Mouse (Mus musculus): ENCODE results near the gene Ly6g6e. TPM values are rescaled to one million over a fixed set of nuclear protein-coding genes. Genes with fewer than 3 reads are reported as not detected.

Ly6g6e gene
- total RNA-seq, 1 experiment from 2014 or later = not detected

GRCm38 (mm10) chr17:35048149-35048931, 28.4 kb upstream of the Ly6g6e start:
- peak; percentile 18; the same call in 1 of the 2 replicates for ATAC-seq (ENCODE audit: extremely low read depth, insufficient number of reproducible peaks, low FRiP score, poor library complexity, severe bottlenecking)

GRCm38 (mm10) chr17:35048932-35049440, 27.7 kb upstream of the Ly6g6e start:
- ATAC-seq (ENCODE audit: extremely low read depth, insufficient number of reproducible peaks, low FRiP score, poor library complexity, severe bottlenecking) = no peak

GRCm38 (mm10) chr17:35049561-35050016, 27.1 kb upstream of the Ly6g6e start, which contains the start of gene Clic1:
Gene Clic1, plus strand, starts transcription at chr17:35049966.
- no peak for ATAC-seq (ENCODE audit: extremely low read depth, insufficient number of reproducible peaks, low FRiP score, poor library complexity, severe bottlenecking)

- peak; percentile 9; the same call in 1 of the 2 replicates for ATAC-seq (ENCODE audit: extremely low read depth, insufficient number of reproducible peaks, low FRiP score, poor library complexity, severe bottlenecking)
Observed at GRCm38 (mm10) chr17:35050126-35050750, 26.5 kb upstream of the Ly6g6e start.

- peak; percentile 81 for ATAC-seq (ENCODE audit: extremely low read depth, insufficient number of reproducible peaks, low FRiP score, poor library complexity, severe bottlenecking)
Observed at GRCm38 (mm10) chr17:35051156-35052086, 25.3 kb upstream of the Ly6g6e start.

- ATAC-seq (ENCODE audit: extremely low read depth, insufficient number of reproducible peaks, low FRiP score, poor library complexity, severe bottlenecking) = no peak
Observed at GRCm38 (mm10) chr17:35052271-35052798, 24.4 kb upstream of the Ly6g6e start.

GRCm38 (mm10) chr17:35055691-35056495, 20.8 kb upstream of the Ly6g6e start:
- no peak for ATAC-seq (ENCODE audit: extremely low read depth, insufficient number of reproducible peaks, low FRiP score, poor library complexity, severe bottlenecking)

GRCm38 (mm10) chr17:35057090-35057489, 19.6 kb upstream of the Ly6g6e start:
- no peak for ATAC-seq (ENCODE audit: extremely low read depth, insufficient number of reproducible peaks, low FRiP score, poor library complexity, severe bottlenecking)

GRCm38 (mm10) chr17:35058316-35058715, 18.4 kb upstream of the Ly6g6e start:
- ATAC-seq (ENCODE audit: extremely low read depth, insufficient number of reproducible peaks, low FRiP score, poor library complexity, severe bottlenecking) = no peak

- peak; percentile 80 for ATAC-seq (ENCODE audit: extremely low read depth, insufficient number of reproducible peaks, low FRiP score, poor library complexity, severe bottlenecking)
Observed at GRCm38 (mm10) chr17:35058911-35059892, 17.5 kb upstream of the Ly6g6e start, which contains the start of gene Ddah2. Gene Ddah2, plus strand, starts transcription at chr17:35059035.

- no peak for ATAC-seq (ENCODE audit: extremely low read depth, insufficient number of reproducible peaks, low FRiP score, poor library complexity, severe bottlenecking)
Observed at GRCm38 (mm10) chr17:35060071-35060470, 16.6 kb upstream of the Ly6g6e start.

GRCm38 (mm10) chr17:35060737-35061297, 15.9 kb upstream of the Ly6g6e start:
- no peak for ATAC-seq (ENCODE audit: extremely low read depth, insufficient number of reproducible peaks, low FRiP score, poor library complexity, severe bottlenecking)

- no peak for ATAC-seq (ENCODE audit: extremely low read depth, insufficient number of reproducible peaks, low FRiP score, poor library complexity, severe bottlenecking)
Observed at GRCm38 (mm10) chr17:35061299-35061698, 15.4 kb upstream of the Ly6g6e start.

- ATAC-seq (ENCODE audit: extremely low read depth, insufficient number of reproducible peaks, low FRiP score, poor library complexity, severe bottlenecking) = no peak
Observed at GRCm38 (mm10) chr17:35063466-35063865, 13.2 kb upstream of the Ly6g6e start.

- no peak for ATAC-seq (ENCODE audit: extremely low read depth, insufficient number of reproducible peaks, low FRiP score, poor library complexity, severe bottlenecking)
Observed at GRCm38 (mm10) chr17:35064378-35064877, 12.3 kb upstream of the Ly6g6e start.
